Mouse (Mus musculus) R1 (cell line): ENCODE results near the gene Gm13090.

ENCODE experiments used
- DNase-seq: peaks from one replicate; pipeline ENCODE4 v3.0.0-alpha.2; 2018; ENCODE audit warnings: low read depth, low spot score

Gene Gm13090

DNA sequence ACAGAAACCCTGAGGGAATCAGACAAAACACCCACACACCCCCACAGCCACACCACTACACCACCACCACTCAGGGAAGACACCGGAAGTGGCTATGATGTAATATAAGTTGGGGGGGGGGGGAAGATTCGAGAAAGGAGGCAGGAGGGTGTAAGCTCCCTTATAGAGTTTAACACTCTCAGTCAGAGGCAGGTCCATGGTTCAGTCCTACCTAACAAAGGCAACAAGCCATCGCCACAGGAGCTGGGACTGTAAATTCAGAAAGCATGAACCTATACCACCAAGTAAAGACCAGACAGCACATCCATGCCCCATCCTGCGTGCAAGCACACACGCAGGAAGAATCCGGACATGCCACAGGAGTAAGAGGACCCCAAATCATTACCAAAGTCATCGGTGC is at the start of gene Gm13090:
Gene Gm13090, plus strand, starts transcription at position 301 of the 400 bp plus-strand sequence.
- no peak for DNase-seq

DNA sequence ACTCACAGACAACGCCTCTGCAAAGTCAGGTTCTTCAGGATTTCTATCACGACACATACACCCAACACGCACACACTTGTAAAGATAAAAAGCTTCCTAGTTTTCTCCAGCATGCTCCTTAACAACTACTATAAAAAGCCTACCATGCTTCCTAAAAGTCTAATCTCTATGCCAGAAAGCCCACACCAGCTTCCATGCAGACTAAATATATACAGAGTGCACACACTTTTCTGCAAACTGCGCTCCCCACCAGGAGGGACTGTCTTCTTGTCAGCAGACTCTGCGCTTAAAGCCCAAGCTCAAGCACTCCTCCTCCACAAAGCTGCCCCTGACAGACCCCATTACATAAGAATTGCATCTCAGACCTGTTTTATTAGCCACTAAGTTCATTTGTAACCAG is 47.9 kb upstream of the Gm13090 start:
- DNase-seq = peak; percentile 28

DNA sequence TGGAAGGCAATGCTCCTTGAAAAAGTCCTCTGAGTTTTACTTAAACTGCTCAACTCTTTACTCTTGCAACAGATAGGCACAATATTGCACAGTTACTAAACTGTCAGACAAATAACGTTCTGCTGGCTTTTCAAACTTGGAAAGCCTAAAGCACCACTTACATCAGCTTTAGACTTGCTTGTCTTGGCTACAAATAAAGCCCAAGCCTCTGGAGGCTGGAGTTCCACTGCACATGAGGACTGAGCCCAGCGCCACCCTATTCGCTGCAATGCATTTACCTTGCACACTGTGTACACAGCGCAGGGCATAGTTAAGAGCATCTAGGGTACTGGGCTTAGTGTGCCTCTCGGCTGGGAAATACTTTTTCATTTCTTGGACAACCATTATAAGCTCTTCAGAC is 46.1 kb upstream of the Gm13090 start:
- DNase-seq = no peak

DNA sequence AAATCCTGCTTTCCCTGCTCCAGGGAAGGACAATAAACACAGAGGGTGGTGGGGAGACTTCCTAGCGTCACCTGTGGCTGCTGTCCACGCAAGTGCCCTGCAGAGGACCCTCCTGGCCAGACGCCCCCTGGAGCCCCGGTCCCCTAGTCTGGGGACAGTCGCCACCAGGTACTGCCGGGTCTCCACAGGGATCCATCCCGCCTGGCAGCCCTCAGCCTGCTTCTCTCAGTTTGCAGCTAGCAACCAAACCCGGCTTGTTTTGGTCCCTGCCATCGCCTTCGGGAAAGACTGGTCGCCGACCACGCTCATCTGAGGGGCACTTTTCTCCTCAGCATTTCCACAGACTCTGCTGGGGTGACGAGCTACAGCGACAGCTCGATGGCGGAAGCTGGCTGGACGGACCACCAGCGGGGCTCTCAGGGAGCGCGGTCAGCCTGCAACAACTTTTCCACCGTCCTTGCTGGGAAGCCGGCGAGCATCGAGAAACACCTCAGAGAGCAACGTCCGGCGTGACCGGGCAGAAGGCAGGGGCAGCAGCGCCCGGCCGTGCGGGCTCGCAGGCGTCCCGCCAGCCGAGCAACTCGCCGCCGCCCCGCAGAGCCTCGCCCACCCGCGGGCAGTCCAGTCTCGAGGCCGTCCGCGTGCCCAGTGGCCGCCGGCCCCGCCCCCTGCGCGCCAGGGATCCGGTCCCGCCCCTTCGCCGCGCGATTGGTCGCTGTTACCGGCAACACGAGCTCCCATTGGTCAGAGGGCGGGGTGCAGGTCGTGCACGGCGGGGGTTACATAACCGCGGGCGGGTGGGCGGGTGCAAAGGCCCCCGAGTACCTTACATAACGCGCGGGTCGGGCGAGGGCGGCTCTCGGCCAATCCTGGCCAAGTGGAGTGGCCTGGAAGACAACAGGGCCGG is 45.1 kb upstream of the Gm13090 start, which contains the start of gene Per3:
Gene Per3, minus strand, starts transcription at position 629 of the 907 bp plus-strand sequence.
- peak; percentile 97 for DNase-seq

GRCm38 (mm10) chr4:151044944-151045570 is 44.3 kb upstream of the Gm13090 start:
- DNase-seq = no peak

GRCm38 (mm10) chr4:151046524-151046923 is 42.8 kb upstream of the Gm13090 start:
- no peak for DNase-seq

DNA sequence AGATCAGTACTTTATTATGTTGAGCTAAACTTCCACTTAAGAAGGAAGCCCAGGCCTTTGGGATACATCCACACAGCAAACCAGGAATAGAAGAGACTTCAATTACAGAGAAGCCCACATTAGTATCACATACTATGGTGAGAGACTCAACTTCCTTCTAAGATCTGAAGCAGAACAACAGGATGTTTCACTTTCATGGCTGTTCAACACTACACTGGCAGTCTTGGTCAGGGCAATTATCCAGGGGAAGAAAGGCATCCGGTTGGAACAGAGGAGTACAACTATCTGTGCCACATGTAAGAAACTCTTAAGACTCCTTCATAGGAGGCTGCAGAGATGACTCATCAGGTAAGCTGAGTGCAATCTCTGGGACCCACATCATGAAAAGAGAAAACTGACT is 38.2 kb upstream of the Gm13090 start:
- no peak for DNase-seq

DNA sequence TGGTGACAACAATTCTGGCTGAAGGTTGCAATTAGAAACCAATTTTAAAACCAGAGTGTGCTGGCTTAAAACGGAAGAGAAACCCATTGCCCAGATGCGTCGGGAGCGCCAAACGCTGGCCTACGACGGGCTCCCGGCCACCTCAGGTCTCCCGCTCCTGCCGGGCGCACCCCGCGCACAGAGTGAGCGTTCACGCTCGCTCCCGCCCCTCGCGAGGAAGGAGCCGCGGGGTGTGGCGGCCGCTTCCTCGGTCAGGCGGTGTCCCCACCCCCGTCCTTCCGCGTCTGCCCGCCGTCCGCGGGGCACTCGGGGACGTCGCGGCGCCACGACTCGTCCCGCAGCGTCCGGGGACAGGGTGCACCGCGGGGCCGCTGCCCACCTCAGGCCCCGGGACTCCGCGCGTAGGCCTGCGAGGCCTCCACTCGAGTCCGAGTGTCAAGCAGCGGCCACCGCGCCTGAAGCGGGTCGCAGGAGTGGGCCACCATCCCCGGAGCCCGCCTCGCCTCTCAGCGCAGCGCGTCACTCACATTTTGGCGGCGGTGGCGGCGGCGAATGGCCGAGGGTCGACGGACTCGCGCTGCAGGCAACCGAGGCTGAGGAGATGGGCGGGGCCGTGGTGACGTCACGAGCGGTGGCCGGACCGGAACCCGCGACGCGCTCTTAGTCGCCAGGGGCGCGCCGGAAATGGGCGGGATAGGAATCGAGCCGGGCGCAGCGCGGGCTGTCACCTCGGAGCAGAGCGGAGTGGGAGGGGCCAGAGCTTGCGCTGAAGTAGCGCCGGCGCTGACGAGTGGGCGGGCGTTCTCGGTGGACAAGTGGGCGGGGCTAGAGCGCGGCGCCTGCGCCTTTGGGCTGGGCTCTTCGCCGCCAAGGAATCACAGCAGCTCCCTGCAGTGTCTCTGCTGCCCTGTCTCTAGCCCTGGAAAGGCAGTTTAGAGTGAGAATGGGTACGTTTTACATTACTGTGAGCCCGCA is 31.7 kb upstream of the Gm13090 start, which contains the start of gene Vamp3:
Gene Vamp3, minus strand, starts transcription at position 617 of the 975 bp plus-strand sequence.
- peak; percentile 97 for DNase-seq

- no peak for DNase-seq
These were observed 30.7 kb upstream of the Gm13090 start for GRCm38 (mm10) chr4:151058634-151059033.

DNA sequence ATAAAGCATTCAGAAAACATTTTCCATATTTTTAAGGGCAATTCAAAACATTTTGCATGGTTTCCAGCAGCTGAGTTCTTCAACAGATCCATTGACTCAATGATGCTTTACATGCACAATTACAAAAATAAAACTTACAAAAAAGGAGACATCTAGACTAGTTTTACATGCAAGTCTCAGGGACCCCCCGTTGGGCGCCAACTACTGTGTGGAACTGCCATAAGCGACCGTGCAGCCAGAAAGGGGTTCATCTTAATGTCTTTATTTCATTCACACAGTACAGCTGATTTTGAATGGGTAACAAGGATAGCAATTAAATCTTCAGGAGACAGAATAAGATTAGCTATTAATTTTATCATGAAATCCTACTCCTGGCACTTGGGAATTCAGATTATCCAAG is 29.8 kb upstream of the Gm13090 start:
- peak; percentile 10 for DNase-seq

DNA sequence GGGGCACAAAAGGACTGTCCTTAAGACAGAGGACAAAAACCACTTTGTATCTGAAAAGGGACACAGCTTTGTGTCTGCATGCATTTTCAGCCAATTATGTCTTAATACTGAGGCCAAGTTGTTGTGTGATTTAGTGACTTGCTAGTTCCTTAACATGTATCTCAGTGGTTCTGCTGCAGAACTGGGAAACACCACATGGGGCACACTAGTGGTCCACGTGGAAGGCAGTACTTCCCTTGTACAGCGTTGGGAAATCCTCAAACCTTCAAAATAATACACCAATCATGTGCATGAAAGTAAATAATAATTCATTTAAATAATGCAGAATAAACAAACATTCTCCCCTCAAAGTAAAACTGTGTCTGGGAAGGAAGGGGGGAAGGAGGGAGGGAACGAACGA is 20.6 kb upstream of the Gm13090 start:
- no peak for DNase-seq

GRCm38 (mm10) chr4:151070962-151071361 is 18.4 kb upstream of the Gm13090 start:
- no peak for DNase-seq

DNA sequence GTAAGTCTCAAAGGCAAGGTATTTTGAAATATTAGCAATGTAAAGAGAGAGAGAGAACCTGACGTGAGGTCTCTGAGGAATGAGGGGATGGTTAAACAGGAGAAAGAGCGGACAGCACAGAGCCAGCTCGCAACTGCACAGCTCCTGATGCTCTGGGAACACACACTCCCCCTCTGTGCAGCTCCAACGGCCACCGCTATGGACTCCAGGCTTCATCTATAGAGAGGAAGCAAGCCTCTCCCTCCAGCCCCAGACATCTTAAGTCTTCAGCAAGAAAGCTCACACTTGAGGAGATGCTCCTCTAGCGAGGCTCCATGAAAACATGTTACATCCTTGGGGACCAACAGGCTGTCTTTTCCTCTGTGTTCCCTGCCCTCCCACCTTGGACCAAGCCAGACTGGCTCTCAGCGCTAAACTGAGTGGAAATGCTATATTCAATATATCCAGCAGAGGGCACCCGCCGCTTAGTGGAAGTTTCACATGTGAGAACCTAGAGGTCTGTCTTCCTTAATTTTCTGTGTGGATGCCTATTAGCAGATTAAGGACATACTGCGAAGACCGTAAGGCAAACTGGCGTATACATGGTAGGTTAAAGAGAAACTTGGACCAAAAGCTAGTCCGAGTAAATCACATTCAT is 16.1 kb upstream of the Gm13090 start:
- peak; percentile 72 for DNase-seq

DNA sequence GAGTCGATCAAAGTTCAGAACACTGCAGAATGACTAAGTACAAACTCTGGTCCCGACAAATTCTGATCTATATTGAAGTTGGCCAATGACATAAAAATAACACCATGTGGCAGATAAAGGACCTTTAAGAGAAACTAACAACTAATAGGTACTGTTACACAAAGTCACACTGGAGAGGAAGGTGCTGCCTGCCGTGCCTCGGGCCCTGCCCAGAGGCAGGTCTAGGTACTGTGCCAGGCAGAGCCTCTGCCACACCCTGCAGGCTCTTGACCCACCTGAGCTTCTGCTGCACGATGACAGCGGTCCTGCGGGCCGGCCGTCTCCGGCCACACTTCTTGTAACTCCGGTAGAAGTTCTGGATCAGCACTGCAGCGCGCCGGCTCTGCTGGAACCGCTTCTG is 14.6 kb upstream of the Gm13090 start:
- no peak for DNase-seq

DNA sequence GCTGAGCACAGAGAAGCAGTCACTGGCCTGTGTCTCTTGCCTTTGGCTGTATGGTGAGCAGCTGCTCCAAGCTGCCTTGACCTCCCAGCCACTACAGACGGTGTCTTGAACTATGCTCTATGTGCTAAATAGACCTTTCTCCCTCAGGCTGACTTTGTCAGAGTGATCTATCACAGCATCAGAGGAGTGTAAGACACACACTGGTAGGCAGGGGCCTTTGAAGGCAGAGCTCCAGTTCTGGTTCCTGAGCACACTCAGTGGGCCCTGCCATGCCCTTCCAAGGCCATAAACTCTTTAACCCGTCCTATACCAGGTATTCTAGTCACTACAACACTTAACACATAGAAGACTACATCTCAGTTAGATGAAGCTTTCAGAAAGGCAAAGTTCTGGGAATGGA is 8.0 kb upstream of the Gm13090 start:
- DNase-seq = no peak

DNA sequence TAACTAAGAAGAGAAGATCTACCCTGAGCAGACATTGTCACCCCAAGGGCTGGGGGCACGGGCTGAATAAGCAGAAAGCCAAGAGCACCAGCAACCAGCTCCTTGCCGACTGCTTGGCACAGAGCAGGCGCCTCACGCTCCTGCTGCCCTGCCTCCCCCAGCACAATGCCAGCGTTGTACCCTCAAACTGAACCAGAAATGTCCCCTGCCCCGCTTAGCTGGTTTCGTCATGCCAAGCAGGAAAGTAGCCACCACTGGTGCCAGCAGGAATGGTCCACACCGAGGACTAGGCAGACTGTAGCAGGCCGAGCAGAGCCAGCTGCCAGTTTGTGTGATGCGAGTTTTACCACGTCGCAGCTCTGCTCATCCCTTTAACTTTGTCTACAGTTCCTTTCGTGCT is 7.4 kb upstream of the Gm13090 start:
- no peak for DNase-seq

DNA sequence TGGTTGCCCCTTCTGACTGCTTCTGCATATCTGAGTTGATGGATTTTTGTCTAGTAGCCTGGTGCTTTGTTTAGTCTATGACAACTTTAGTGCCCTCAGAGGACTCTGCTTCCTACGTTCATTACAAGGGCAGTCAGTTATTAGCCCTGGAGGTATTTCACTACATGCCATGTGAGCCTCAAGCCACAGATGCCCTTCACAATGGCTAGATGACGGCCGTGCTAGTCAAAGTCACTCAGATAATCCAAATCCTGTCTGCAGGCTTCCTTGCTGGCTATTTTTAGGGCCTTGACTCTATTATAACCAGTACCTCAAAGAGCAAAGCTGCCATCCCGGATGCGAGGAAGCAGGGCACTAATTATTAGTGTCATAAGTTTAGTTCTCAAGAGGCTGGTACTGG is 6.3 kb upstream of the Gm13090 start:
- no peak for DNase-seq

DNA sequence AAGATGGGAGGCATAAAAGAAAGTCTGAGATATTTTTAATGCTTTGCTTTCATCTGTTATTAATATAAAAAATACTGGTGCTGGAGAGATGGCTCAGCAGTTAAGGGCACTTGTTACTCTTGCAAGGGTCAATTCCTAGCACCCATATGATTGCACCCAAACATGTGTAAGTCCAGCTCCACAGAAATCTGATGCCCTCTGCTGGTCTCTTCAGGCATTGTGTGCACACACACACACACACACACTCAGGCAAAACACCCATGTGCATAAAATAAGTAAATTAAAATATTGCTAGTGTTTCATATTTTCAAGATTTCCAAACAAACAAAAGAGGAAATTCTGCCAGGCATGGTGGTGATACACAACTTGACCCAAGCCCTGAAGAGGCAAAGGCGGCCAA is 2.0 kb upstream of the Gm13090 start:
- no peak for DNase-seq

DNA sequence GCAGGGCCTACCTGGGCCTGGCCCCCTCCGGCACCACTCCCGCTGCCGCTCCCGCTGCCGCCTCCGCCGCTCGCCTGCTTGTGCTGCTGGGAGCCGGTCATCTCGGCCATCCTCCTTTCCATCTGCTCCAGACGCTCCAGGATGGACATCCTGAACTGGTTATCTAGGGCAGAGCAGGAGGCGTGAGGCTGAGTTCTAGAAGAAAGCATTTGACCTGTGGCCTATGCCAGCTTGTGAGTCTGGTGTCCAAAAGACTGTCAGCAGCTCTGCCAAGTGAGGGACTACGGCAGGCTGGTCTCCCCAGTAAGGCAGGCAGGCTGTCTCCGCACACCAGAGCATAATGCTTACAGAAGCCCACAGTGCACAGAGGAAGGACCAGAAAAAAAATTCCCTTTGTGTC is 551 bp upstream of the Gm13090 start:
- no peak for DNase-seq

- DNase-seq = peak; percentile 76
These were observed 5.8 kb downstream of the Gm13090 start for GRCm38 (mm10) chr4:151095207-151095606.
